In the genomic region with DNA sequence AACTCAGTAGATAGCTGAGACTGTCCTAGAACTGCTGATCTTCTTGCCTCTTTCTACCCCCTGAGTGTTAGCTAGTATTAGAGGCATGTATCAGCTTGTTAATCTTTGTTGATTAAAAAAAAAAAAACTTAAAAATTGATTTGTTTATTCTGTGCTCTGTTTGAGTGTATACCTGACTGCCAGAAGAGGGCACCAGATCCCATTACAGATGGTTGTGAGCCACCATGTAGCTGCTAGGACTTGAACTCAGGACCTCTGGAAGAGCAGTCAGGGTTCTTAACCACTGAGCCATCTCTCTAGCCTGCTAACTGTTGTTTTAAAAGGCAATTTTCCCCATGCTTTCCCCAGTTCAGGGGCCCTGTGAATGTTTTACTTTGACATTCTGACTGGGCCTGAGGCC, we compare ENCODE assay signal across 23 mouse cellular contexts. TPM values are rescaled to one million over a fixed set of nuclear protein-coding genes. Genes with fewer than 3 reads are reported as not detected.
A peak's percentile ranks its signal among the peaks of the same experiment; 100 is the strongest.
DNase-seq lines count a peak whose midpoint lies in the region; ATAC-seq and TF ChIP-seq lines count a peak whose summit lies in the region.
"Had no signal": no experiment of that assay in that cellular context is flagged by ENCODE, and none has a peak within 500 bp of the region (broad histone marks: within the 10 kb centered on the region; RNA-seq: fewer than 3 reads in every experiment).

No protein-coding gene starts in this region.

- no peak overlapping the region for H3K4me2 ChIP-seq in lung, embryonic 14.5 days
- H3K4me2 ChIP-seq: forebrain, embryonic 15.5 days; heart, embryonic 11.5 days; hindbrain, embryonic 15.5 days; limb, embryonic 12.5 days had no signal

- TF ChIP-seq CTCF in kidney, adult 2 months (conservative IDR thresholded peaks at IDR 0.05; ENCODE audit: insufficient read depth, insufficient read length, low read depth, low read length) = 0 out of 2 replicates have a peak, but pooled peaks have one; percentile 6
- TF ChIP-seq CTCF in lung, embryonic 14.5 days (IDR thresholded peaks at IDR 0.05; ENCODE audit: low read depth) = peak; percentile 35
- TF ChIP-seq CTCF in E14TG2a.4 (conservative IDR thresholded peaks at IDR 0.05; ENCODE audit: low read length) = peak; percentile 21; the same call in 1 of the 2 replicates
- TF ChIP-seq CTCF in cortical plate, adult 2 months (IDR thresholded peaks at IDR 0.05; ENCODE audit: extremely low read depth, insufficient read depth, low read length) = peak; percentile 5; the same call in 1 of the 2 replicates

- no peak overlapping the region for H3K9ac ChIP-seq in lung, embryonic 14.5 days
- H3K9ac ChIP-seq: forebrain, embryonic 15.5 days; hindbrain, embryonic 15.5 days; limb, embryonic 12.5 days had no signal

- no peak for DNase-seq in kidney, adult 2 months
- no peak for DNase-seq in kidney, postnatal 10 days
- DNase-seq in lung, embryonic 14.5 days = no peak
- no peak for DNase-seq in lung, adult 18-20 months
- no peak for DNase-seq in urinary bladder, postnatal 14 days (ENCODE audit: low spot score)
- DNase-seq: adrenal gland, adult 8-10 months; cerebellum, postnatal 10 days; embryo, embryonic 11 days; heart, postnatal 14 days; kidney, adult 11 months; kidney, postnatal 25 days; layer of hippocampus, adult 9-11 months; lung, adult 2 months; retina, postnatal 1 day; thymus, postnatal 36 days had no signal

- ATAC-seq in lung, embryonic 14.5 days (ENCODE audit: insufficient read depth) = no peak
- ATAC-seq: forebrain, embryonic 15.5 days had no signal

- no peak for TF ChIP-seq POLR2A in kidney, adult 2 months (IDR thresholded peaks at IDR 0.05; ENCODE audit: low read depth, low read length)
- TF ChIP-seq POLR2A in cortical plate, adult 2 months (IDR thresholded peaks at IDR 0.05; ENCODE audit: extremely low read depth, insufficient read depth, low read length) = no peak

- H3K36me3 ChIP-seq in kidney, adult 2 months (ENCODE audit: control insufficient read depth, insufficient read depth, low read length) = no peaks in the 10 kb centered on the region
- no peaks in the 10 kb centered on the region for H3K36me3 ChIP-seq in lung, embryonic 14.5 days (ENCODE audit: insufficient read depth)
- H3K36me3 ChIP-seq in E14TG2a.4 (ENCODE audit: insufficient read depth, low read length) = no peaks in the 10 kb centered on the region
- H3K36me3 ChIP-seq: forebrain, embryonic 15.5 days; hindbrain, embryonic 15.5 days; limb, embryonic 12.5 days; midbrain, embryonic 10.5 days had no signal

- no peak overlapping the region for H3K4me3 ChIP-seq in kidney, adult 2 months (ENCODE audit: insufficient read depth, low read depth, low read length)
- no peak overlapping the region for H3K4me3 ChIP-seq in lung, embryonic 14.5 days (ENCODE audit: low read depth, low read length)
- H3K4me3 ChIP-seq in E14TG2a.4 (replicated peaks; ENCODE audit: low read length) = no peak overlapping the region
- no peak overlapping the region for H3K4me3 ChIP-seq in cortical plate, adult 2 months (ENCODE audit: insufficient read depth, low read length)
- H3K4me3 ChIP-seq: forebrain, embryonic 15.5 days; hindbrain, embryonic 15.5 days; limb, embryonic 12.5 days; midbrain, embryonic 10.5 days had no signal

- H3K27ac ChIP-seq in kidney, adult 2 months (ENCODE audit: insufficient read depth, low read depth, low read length) = no peak overlapping the region
- H3K27ac ChIP-seq in lung, embryonic 14.5 days (ENCODE audit: low read depth) = no peak overlapping the region
- no peak overlapping the region for H3K27ac ChIP-seq in cortical plate, adult 2 months (ENCODE audit: insufficient read depth, low read length)
- H3K27ac ChIP-seq: forebrain, embryonic 15.5 days; hindbrain, embryonic 15.5 days; limb, embryonic 12.5 days; macrophage; midbrain, embryonic 10.5 days had no signal

- no peaks in the 10 kb centered on the region for H3K4me1 ChIP-seq in kidney, adult 2 months (ENCODE audit: control insufficient read depth, insufficient read depth, low read length)
- H3K4me1 ChIP-seq in lung, embryonic 14.5 days (ENCODE audit: insufficient read depth) = no peaks in the 10 kb centered on the region
- peaks cover 13% of the 10 kb centered on the region for H3K4me1 ChIP-seq in E14TG2a.4 (replicated peaks; ENCODE audit: low read depth, low read length)
- H3K4me1 ChIP-seq in cortical plate, adult 2 months (ENCODE audit: control insufficient read depth, insufficient read depth, low read length) = no peaks in the 10 kb centered on the region
- H3K4me1 ChIP-seq: forebrain, embryonic 15.5 days; hindbrain, embryonic 15.5 days; midbrain, embryonic 10.5 days had no signal

- no peaks in the 10 kb centered on the region for H3K27me3 ChIP-seq in kidney, adult 2 months (replicated peaks; ENCODE audit: control insufficient read depth, insufficient read depth, low read length)
- no peaks in the 10 kb centered on the region for H3K27me3 ChIP-seq in lung, embryonic 14.5 days (ENCODE audit: insufficient read depth, low read length)
- no peaks in the 10 kb centered on the region for H3K27me3 ChIP-seq in E14TG2a.4 (ENCODE audit: insufficient read depth, low read length)
- H3K27me3 ChIP-seq: forebrain, embryonic 15.5 days; hindbrain, embryonic 15.5 days had no signal

- no peaks in the 10 kb centered on the region for H3K9me3 ChIP-seq in lung, embryonic 14.5 days (ENCODE audit: low read depth, low read length)
- H3K9me3 ChIP-seq in E14TG2a.4 (ENCODE audit: low read length) = no peaks in the 10 kb centered on the region
- H3K9me3 ChIP-seq: forebrain, embryonic 15.5 days; hindbrain, embryonic 15.5 days; limb, embryonic 12.5 days; midbrain, embryonic 10.5 days had no signal

RNA-seq across cellular contexts. Expression of gene Ehd4, which starts 24.5 kb away (rescaled TPM):
- 36.5 and 38.2 TPM in 2 replicates for polyA plus RNA-seq in kidney, adult 2 months (2012; rRNA removed)
- 60.7 and 62.9 TPM in 2 replicates for polyA plus RNA-seq in lung, embryonic 14.5 days (2014; fragmentation: Nextera tagmentation; extraction: Ambion mirVana)
- 9.1 and 10.6 TPM in 2 replicates for polyA plus RNA-seq in cortical plate, adult 2 months (2012; rRNA removed)
